19 mouse cellular contexts compared by ENCODE assay signal in the genomic region with DNA sequence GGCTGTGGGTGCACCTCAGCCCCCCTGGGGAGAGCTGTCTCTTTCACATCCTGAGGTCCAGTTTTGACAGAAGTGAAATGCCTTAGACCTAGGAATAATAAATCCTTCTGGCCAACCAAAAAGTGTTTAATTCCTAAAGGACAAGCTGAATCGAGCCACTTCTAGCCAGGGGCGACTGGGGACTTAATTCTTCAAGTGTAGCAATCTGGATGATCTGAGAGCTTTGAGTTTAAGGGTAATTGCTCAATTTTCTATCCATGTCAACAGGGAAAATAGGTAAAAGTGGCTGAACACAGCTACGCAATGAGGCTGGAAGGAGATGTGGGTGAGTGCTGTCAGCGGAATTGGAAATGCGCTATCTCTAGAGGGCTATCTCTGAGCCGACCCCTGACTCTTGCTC.
DNase-seq lines count a peak whose midpoint lies in the region; ATAC-seq and TF ChIP-seq lines count a peak whose summit lies in the region.
"Had no signal": no experiment of that assay in that cellular context is flagged by ENCODE, and none has a peak within 500 bp of the region (broad histone marks: within the 10 kb centered on the region; RNA-seq: fewer than 3 reads in every experiment).

No protein-coding gene starts in this region.

- H3K36me3 ChIP-seq in hindbrain, postnatal 0 days (ENCODE audit: insufficient read depth, low read length), result no peaks in the 10 kb centered on the region
- H3K36me3 ChIP-seq: G1E had no signal

- H3K27ac ChIP-seq in hindbrain, postnatal 0 days, result no peak overlapping the region

- ATAC-seq in hindbrain, postnatal 0 days, result no peak
- ATAC-seq: activated CD4-positive, CD25-positive, alpha-beta regulatory T cell, adult 4 months; CD4-positive, CD25-positive, alpha-beta regulatory T cell, adult 4 months; Patski had no signal

- H3K9ac ChIP-seq in hindbrain, postnatal 0 days (replicated peaks; ENCODE audit: low read length), result no peak overlapping the region

- H3K27me3 ChIP-seq in hindbrain, postnatal 0 days (ENCODE audit: insufficient read depth, low read length), result no peaks in the 10 kb centered on the region
- H3K27me3 ChIP-seq: CH12.LX, Patski had no signal

- peak; percentile 76 for DNase-seq in fat pad, adult 2 months (ENCODE audit: extremely low read depth, low read depth, low spot score)
- DNase-seq in gonadal fat pad, adult 2 months (ENCODE audit: low read depth), result peak; percentile 56
- no peak for DNase-seq in hindbrain, postnatal 0 days (ENCODE audit: low spot score)
- DNase-seq in layer of hippocampus, postnatal 25 days (ENCODE audit: extremely low spot score in 1 of 2, low spot score in 1 of 2), result no peak
- DNase-seq: adrenal gland, adult 2 months; adrenal gland, adult 8-10 months; adrenal gland, postnatal 10 days; adrenal gland, postnatal 14 days; adrenal gland, postnatal 25 days; adrenal gland, postnatal 36 days; B cell, adult 2 months; cerebellum, adult 11 months; cerebellum, adult 11-12 months; cerebellum, adult 18-20 months had no signal

- no peak overlapping the region for H3K4me2 ChIP-seq in hindbrain, postnatal 0 days (ENCODE audit: low read depth, low read length)

- no peaks in the 10 kb centered on the region for H3K4me1 ChIP-seq in hindbrain, postnatal 0 days (ENCODE audit: insufficient read depth, low read length)

- H3K9me3 ChIP-seq in hindbrain, postnatal 0 days (ENCODE audit: low read length), result no peaks in the 10 kb centered on the region
- H3K9me3 ChIP-seq: G1E had no signal

- no peak overlapping the region for H3K4me3 ChIP-seq in hindbrain, postnatal 0 days (ENCODE audit: low read length)

- TF ChIP-seq CTCF in hindbrain, postnatal 0 days (IDR thresholded peaks at IDR 0.05; ENCODE audit: low read depth), result no peak

- 84% methylated on average over 6 of the region's 6 CpGs for WGBS in hindbrain, postnatal 0 days

Comparison
In these comparisons a context has a peak if more than half of its experiments do, and no peak if none do; other contexts are left out.
1. DNase-seq: peak in fat pad, adult 2 months (single experiment) and gonadal fat pad, adult 2 months (single experiment); none in hindbrain, postnatal 0 days (single experiment) and layer of hippocampus, postnatal 25 days (0 of 2).